Mouse (Mus musculus) bone marrow, adult 2 months (tissue): Measurements from ENCODE around the gene Fars2. TPM values are rescaled to one million over a fixed set of nuclear protein-coding genes. Genes with fewer than 3 reads are reported as not detected.

Experiments
- H3K27ac ChIP-seq: fragments of 200-500 bp; 2 replicates; pipeline ENCODE4 v1.5.1; 2012; ENCODE audit warnings: low read depth, mild to moderate bottlenecking, control low read depth, inconsistent platforms, low read length; ENCODE audit not compliant: control insufficient read depth, poor library complexity, insufficient read depth
- H3K4me1 ChIP-seq: fragments of 200-500 bp; 2 replicates; pipeline ENCODE4 v1.6.1; 2011; ENCODE audit warnings: low read length; ENCODE audit not compliant: control insufficient read depth, insufficient read depth
- H3K4me3 ChIP-seq: fragments of 200-500 bp; replicated peaks from 2 replicates; pipeline ENCODE3; 2011; ENCODE audit warnings: mild to moderate bottlenecking, low read depth, low read length, control low read depth; ENCODE audit not compliant: control insufficient read depth
- CTCF ChIP-seq: fragments of 200-500 bp; IDR thresholded peaks from 2 replicates; pipeline ENCODE4 v1.5.1; 2011; ENCODE audit warnings: low read length, control low read depth; ENCODE audit not compliant: control insufficient read depth, insufficient read depth
- POLR2A ChIP-seq: fragments of 200-500 bp; IDR thresholded peaks from 2 replicates; pipeline ENCODE4 v1.6.1; 2011; ENCODE audit warnings: low read depth, mild to moderate bottlenecking, control low read depth, low read length, borderline replicate concordance; ENCODE audit not compliant: control insufficient read depth
- WGBS: fragments of 180-500 bp; shearing (Covaris S2); methylation state at CpG from one replicate; pipeline ENCODE4 v1.1.7; 2018; 5-methylcytosine and 5-hydroxymethylcytosine counted together
- polyA plus RNA-seq: library from polyadenylated mRNA; stranded (reverse); fragments of >200 nt; gene quantifications from 2 replicates; pipeline ENCODE4 v1.2.4, GENCODE M21; 2011; ENCODE audit warnings: low replicate concordance; ENCODE audit not compliant: missing spikeins, insufficient read depth, insufficient read length

The Fars2 gene
- polyA plus RNA-seq = 13.1 and 29.7 TPM in 2 replicates

DNA sequence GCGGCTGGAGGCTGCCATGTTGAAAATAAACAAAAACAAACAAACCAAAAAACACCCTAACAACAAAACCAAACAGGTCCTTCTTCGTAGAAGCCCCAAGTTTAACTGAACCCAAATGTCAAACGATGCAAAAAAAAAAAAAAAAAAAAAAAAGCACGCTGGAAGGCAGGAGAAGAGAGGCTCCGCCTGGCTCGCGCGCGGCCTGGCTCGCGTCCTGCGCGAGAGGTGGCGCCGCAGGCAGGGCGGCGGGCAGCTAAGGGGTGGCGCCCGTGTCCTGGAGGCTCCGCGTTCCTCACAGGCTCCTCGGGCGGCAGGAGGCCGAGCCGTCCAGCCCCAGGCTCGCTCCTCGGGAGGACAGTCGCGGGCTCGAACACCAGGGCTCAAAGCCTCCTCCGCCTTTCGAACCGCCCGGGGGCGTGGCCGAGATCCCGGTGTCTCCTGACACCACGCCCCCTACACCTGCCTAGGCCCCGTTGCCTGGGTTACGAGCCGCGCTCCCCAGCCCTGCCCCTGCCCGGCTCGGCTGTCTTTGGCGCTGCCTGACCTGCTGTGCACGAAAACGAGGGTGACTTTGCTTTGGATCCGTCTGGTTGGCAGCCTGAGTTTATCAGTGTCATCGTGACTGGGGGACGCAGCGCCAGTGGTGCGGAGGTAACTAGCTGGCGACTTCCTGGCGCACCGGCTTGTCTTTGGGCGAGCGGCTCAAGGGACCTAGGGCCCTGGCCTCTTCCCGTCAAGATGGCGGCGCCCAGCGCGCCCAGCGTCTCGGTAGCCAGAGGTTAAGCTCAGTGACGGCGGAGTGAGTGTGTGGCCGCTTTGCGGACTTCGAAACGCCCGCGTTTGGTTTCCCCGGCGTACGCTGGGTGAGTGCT is at the start of gene Fars2, which contains the start of gene Lyrm4:
Gene Fars2, plus strand, starts transcription at position 270 of the 872 bp plus-strand sequence.
Gene Lyrm4, minus strand, starts transcription at position 384 of the 872 bp plus-strand sequence.
- under 1% methylated on average over 75 of the region's 75 CpGs for WGBS

DNA sequence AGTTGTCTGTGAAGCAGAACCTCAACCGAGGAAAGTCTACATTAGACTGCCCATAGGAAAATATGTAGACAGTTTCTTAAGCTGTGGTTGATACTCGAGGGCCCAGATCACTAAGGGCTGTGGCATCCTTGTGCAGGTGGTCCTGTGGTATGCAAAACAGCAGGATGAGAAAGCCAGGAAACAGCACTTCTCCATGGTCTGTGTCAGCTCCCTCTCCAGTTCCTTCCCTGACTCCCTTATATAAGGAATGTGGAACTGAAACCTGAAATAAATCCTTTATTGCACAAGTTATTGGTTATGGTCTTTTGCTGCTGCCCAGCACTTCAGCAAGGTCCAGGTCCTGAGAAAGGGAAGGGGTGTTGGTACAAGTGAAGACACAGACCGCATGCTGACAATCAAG is 42.7 kb upstream of the Fars2 start:
- Histone ChIP-seq H3K4me1 (no peaks in the 10 kb centered on the region; the same call in 1 of the 2 replicates), H3K4me3 (no peak overlapping the region), H3K27ac (no peak overlapping the region)
- TF ChIP-seq POLR2A (no peak), CTCF (no peak)
- 45% methylated on average over 3 of the region's 3 CpGs for WGBS

More for the DNA sequence above, at the start of gene Fars2, which contains the start of gene Lyrm4:
- Histone ChIP-seq H3K27ac (peak within 1 kb of the TSS; percentile 95), H3K4me1 (no peaks in the 10 kb centered on the region), H3K4me3 (peak within 1 kb of the TSS; percentile 72)
- TF ChIP-seq POLR2A (peak; percentile 89), CTCF (peak; percentile 0; the same call in 1 of the 2 replicates)

DNA sequence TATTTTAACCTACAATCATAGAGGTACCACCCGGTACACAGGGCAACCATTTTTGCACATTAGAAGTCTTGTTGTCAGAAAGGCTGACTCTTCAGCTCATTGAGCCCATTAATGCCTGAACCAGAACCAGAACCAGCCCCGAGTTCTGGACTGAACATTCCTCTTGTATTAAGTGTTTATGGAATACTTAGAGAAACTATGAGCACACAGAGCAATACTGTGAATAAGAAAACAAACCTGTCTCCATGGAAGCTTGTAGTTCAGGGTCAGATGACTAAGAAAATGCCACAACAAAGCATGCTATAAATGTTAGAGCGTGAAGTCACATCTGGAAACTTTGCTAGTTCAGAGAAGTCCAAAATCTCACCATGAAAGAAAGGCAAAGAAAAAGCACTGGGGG is 35.6 kb upstream of the Fars2 start:
- TF ChIP-seq CTCF = no peak
- TF ChIP-seq POLR2A = no peak
- Histone ChIP-seq H3K4me1 (no peaks in the 10 kb centered on the region), H3K4me3 (no peak overlapping the region), H3K27ac (no peak overlapping the region)
- 91% methylated on average over 3 of the region's 3 CpGs for WGBS

DNA sequence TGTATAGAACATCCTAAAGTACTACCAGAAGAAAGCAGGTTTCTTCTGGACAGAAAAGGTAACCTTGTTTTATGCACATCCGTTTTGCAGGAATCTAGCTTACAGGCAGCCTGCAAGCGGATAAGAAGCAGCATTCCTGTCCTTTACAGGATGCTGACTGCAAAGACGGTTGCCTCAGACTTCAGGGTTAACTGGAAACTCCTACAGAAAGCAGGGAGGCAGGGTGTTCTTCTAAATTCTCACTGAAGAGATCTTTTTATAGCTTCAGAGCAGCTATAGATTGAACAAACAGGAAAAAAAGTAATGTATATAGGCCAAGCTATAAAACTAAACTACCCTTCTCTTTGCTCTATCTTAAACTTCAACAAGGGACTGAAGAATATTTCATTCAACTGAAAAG is 32.5 kb upstream of the Fars2 start:
- Histone ChIP-seq H3K4me3 (no peak overlapping the region), H3K27ac (no peak overlapping the region), H3K4me1 (peaks cover 1% of the 10 kb centered on the region; the same call in 1 of the 2 replicates)
- TF ChIP-seq CTCF (no peak), POLR2A (no peak)
- WGBS = 89% methylated on average over 3 of the region's 3 CpGs

DNA sequence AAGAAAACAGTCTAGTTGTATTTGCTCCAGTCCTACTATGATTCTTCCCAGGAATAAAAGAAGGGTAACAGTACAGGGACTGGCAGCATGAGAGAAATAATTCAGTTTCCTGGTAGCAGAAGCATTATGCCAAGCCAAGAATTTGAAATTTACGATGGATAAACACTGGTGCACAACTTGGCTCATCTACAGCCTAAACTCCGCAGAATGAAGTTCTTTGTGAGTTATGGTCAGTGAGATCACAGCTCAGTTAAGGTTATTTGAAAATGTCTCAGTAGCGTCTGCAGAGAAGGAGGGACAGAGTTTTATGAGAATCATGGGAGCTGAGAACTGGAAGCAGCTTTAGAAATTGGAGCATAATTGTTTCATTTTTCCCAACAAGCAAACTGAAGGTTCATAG is 31.2 kb upstream of the Fars2 start:
- H3K4me3 ChIP-seq = no peak overlapping the region

DNA sequence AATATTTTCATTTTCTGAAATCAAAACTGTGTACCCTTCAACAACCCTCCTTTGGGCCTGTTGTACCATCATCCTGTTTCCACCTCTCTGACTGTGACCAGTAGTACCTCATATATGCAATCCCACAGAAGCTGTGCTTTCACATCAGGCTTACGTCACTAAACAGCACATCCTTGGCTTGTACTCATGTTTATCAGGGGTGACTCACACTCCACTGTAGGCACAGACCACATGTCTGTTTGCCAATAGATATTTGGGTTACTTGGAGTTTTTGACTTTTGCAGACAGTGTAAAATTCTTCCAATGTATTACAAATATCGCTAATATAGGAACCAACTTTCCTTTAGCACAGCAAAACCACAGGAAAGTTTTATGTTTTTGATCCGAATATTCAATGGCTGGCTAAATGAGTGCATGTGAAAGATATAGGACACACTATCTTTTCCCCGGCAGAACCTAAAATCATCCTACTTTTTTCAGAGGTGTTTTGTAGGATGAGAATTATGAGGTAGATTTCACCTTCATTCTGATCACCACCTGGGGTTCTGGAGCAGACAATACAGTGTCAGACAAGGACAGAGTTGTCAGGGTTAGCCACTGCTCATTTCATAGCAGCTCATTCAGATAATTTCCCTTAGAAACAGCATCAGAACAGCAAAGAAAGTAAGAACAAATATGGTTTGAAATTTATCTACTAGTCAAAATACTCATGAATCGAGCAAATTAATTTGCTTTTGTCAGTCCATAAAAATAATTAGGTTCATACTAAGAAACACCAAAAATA is 30.4 kb upstream of the Fars2 start:
- TF ChIP-seq CTCF = no peak
- no peak for TF ChIP-seq POLR2A
- WGBS = 57% methylated on average over 5 of the region's 5 CpGs
- Histone ChIP-seq H3K4me3 (no peak overlapping the region), H3K27ac (no peak overlapping the region), H3K4me1 (peaks cover 1% of the 10 kb centered on the region; the same call in 1 of the 2 replicates)

More for the DNA sequence above, 31.2 kb upstream of the Fars2 start:
- Histone ChIP-seq H3K4me1 (peaks cover 1% of the 10 kb centered on the region; the same call in 1 of the 2 replicates), H3K27ac (no peak overlapping the region)
- WGBS = 85% methylated on average over 3 of the region's 3 CpGs
- TF ChIP-seq CTCF (no peak), POLR2A (no peak)

DNA sequence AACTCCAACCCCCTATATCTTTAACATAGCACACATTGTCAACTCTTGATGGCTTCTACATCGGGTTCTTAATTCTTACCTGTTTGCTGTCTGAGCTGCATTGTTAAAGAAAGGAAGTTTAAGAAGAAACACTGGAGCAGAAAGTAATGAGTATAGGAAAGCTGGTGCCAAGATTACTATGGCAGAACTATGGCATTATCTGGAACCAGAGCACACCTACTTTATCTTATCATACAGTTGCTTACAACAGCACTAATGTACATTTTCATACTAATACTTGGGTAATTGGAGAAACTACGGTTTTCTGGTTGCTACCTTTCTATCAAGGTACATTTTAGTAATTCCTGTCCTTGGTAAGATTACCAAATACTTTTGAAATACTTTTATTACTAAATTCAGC is 29.8 kb upstream of the Fars2 start:
- H3K27ac ChIP-seq = no peak overlapping the region
- WGBS = 49% methylated on average over 2 of the region's 2 CpGs

DNA sequence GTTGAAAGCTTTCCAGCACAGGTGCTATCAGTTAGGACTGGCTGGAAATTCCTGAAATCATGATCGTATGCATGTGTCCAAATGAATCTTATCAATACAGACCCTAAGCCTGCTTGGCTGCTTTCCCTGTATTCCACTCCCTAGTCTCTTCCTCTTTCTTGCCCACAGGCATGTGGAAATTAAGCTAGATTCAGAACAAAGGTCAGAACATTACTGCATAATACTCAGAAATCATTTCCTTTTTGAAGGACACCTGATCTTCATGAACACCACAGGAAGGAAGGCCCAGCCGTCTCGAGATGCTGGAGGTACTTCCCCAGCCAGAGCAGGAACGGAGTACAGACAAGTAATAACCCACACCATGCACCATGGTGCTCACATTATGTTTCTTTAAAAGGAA is 29.0 kb upstream of the Fars2 start:
- peaks cover 1% of the 10 kb centered on the region; the same call in 1 of the 2 replicates for H3K4me1 ChIP-seq
- H3K4me3 ChIP-seq = no peak overlapping the region
- TF ChIP-seq CTCF = no peak
- no peak for TF ChIP-seq POLR2A
- 6% methylated on average over 4 of the region's 4 CpGs for WGBS
- no peak overlapping the region for H3K27ac ChIP-seq

More for the DNA sequence above, 29.8 kb upstream of the Fars2 start:
- Histone ChIP-seq H3K4me1 (peaks cover 1% of the 10 kb centered on the region; the same call in 1 of the 2 replicates), H3K4me3 (no peak overlapping the region)
- TF ChIP-seq POLR2A (no peak), CTCF (no peak)
